Mouse (Mus musculus) layer of hippocampus, postnatal 10 days (tissue): ENCODE results near the gene Pld6. TPM values are rescaled to one million over a fixed set of nuclear protein-coding genes. Genes with fewer than 3 reads are reported as not detected.
A peak's percentile ranks its signal among the peaks of the same experiment; 100 is the strongest.
"Not testable (repeated sequence)": the region's sequence is repeated elsewhere in the genome, so short reads cannot be mapped to it uniquely, and the experiment has no call there.

Experiments
- DNase-seq, 2 experiments: peaks; one replicate each; pipeline ENCODE4 v3.0.0; 2021; ENCODE audit warnings: low spot score in 2 of 2
- total RNA-seq, 2 experiments: library from RNA; stranded (reverse); gene quantifications; 2 replicates each; pipeline ENCODE4 v1.2.3; 2021

Gene Pld6
- total RNA-seq, 2 experiments from 2014 or later: 0.66 to 0.96 TPM

DNA sequence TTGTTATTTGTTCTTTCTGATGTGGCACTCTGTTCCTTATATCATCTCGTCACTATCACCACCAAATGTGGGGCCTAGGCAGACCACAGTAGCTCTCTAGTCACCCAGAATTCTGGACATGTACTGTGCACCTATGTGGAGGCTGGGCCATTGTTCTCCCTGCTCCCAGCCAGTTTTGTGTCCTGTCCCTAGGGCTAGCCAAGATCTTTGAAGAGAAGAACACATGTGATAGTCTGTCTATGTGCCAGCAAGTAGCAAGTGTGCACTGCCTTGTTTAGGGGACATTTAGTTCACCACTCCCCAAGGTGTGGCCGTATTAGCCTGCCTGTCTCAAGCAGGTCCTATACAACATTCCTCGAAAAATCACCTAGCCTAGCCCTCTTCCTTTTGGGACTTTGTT, 38.4 kb downstream of the Pld6 start:
- DNase-seq: no peak

- peak; percentile 42 to 66 for DNase-seq
These were observed 40.8 kb downstream of the Pld6 start for GRCm38 (mm10) chr11:59746614-59747013.

DNA sequence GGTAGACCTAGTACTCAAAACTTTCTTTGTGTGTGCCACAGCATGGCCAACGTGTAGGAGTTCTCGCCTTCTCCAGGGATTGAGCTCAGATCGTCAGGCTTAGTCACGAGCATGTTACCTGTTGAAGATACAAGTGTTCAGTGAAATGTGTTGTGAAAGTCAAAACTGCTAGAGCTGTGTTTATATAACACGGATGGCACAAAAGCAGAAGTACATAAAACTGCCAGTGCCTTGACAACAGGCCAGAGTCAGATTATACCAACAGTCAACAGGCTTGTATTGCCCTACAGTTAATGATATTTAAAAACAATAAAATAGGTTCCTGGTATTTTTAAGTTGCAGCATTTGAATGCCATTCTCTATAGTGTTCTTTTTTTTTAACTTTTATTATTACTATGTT, 41.6 kb downstream of the Pld6 start:
- no peak for DNase-seq

GRCm38 (mm10) chr11:59744374-59744773, 43.1 kb downstream of the Pld6 start:
- DNase-seq: no peak

GRCm38 (mm10) chr11:59743712-59744111, 43.7 kb downstream of the Pld6 start:
- DNase-seq: no peak

DNA sequence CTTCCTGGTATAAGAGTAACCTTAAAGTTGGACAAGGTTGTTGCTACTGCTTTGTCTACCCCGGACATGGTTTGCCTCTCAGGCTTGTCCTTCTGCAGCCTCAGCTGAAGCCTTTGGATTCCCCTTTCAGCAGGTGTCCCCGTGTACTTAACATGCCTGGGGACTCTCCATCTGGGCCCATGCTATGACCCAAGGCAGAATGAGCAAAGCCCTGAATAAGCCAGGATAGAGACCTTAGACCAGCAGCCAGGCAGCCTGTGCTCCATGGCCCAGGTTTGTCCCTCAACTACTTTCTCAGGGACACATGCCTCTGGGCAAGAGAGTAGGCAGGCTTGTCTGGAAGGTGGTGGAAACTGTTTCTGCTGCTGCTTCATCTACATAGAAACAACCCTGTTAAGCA, 44.1 kb downstream of the Pld6 start:
- no peak for DNase-seq

GRCm38 (mm10) chr11:59741915-59742314, 45.5 kb downstream of the Pld6 start:
- no peak for DNase-seq

- no peak for DNase-seq
These were observed 47.4 kb downstream of the Pld6 start for GRCm38 (mm10) chr11:59739996-59740395.

DNA sequence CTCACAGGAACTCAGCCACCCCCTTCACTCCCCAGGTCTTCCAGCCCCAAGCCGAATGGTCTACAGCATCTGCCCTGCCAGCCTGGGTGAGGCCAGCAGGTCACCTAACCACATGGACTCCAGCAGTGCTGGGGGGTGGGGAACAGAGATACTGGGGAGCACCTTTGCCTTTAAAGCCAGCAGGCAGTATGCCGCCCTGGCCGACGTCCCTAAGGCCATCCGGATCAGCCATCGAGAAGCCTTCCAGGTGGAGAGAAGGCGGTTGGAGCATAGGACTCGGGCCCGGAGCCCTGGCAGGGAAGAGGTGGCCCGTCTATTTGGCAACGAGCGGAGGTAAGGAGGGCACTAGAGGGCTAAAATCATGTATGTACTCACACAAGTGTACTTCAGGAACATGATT, 50.2 kb downstream of the Pld6 start:
- DNase-seq: no peak

GRCm38 (mm10) chr11:59735938-59736337, 51.5 kb downstream of the Pld6 start:
- DNase-seq: not testable (repeated sequence)

DNA sequence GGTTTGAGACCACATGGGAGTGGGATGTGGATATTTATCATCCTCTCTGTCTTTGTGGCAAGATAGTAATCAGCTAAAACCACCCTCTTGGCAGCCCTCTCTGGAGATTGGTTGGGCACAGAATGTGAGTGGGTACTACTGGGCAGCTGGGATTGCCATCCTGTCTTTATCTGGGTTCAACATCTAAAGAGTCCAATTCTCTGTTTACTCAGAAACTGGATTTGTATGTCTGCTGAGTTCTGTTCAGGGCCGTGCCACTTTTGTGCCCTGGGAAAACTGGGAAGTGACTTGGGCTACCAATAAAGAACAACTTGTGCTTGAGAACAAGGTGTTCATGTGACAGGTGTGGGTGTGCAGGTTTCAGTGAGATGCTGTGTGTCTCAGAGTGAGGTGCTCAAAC, 53.1 kb downstream of the Pld6 start:
- no peak for DNase-seq

Other genes with a start within 250 kb of the Pld6 start
- gene Nlrp3, start 246.1 kb downstream of the Pld6 start, total RNA-seq: 1 to 10 TPM; 1.0 TPM
- not detected for gene Olfr222, start 211.4 kb downstream of the Pld6 start, total RNA-seq
- not detected for gene Olfr223, start 194.4 kb downstream of the Pld6 start, total RNA-seq
- 100 to 1,000 TPM; 240 to 256 TPM for gene Mprip, start 126.3 kb downstream of the Pld6 start, total RNA-seq
- gene Flcn, start 22.4 kb upstream of the Pld6 start, total RNA-seq: 10 to 100 TPM; 30.8 to 33.2 TPM
- 10 to 100 TPM; 50.3 to 53.9 TPM for gene Nt5m, start 51.8 kb upstream of the Pld6 start, total RNA-seq
- gene Cops3, start 52.2 kb upstream of the Pld6 start, total RNA-seq: 10 to 100 TPM; 72.1 to 76.4 TPM
- 10 to 100 TPM; 25.0 to 28.3 TPM for gene Med9, start 160.6 kb upstream of the Pld6 start, total RNA-seq
- 10 to 100 TPM; 12.2 to 14.2 TPM for gene Rasd1, start 177.3 kb upstream of the Pld6 start, total RNA-seq